Mouse (Mus musculus): Measurements from ENCODE around the gene Ccdc18. TPM values are rescaled to one million over a fixed set of nuclear protein-coding genes. Genes with fewer than 3 reads are reported as not detected.
A peak's percentile ranks its signal among the peaks of the same experiment; 100 is the strongest.
"Not testable (repeated sequence)": the region's sequence is repeated elsewhere in the genome, so short reads cannot be mapped to it uniquely, and the experiment has no call there.

Gene Ccdc18
- polyA plus RNA-seq, 1 experiment from 2014 or later: 8.6 TPM

GRCm38 (mm10) chr5:108268127-108269062, 135.7 kb downstream of the Ccdc18 start, which contains the start of gene Dr1:
TSS of gene Dr1 (plus strand) at chr5:108268897.
- H3K9me3 ChIP-seq (ENCODE audit: control insufficient read depth, low read length): no peaks in the 10 kb centered on the region
- 2% methylated on average over 36 of the region's 55 CpGs for WGBS
- H3K27me3 ChIP-seq (replicated peaks; ENCODE audit: control insufficient read depth, insufficient read depth, low read length): no peaks in the 10 kb centered on the region
- ATAC-seq (replicated peaks; ENCODE audit: low FRiP score, low TSS enrichment, low read depth): peak; percentile 96
- H3K4me1 ChIP-seq (replicated peaks; ENCODE audit: control insufficient read depth, insufficient read depth, low read length): peaks cover 13% of the 10 kb centered on the region
- DNase-seq (ENCODE audit: low spot score): peak; percentile 91
- H3K9ac ChIP-seq (ENCODE audit: low read length): peak within 1 kb of the TSS; percentile 90
- H3K27ac ChIP-seq (ENCODE audit: low read depth): peak within 1 kb of the TSS; percentile 92
- H3K4me3 ChIP-seq (ENCODE audit: low read depth, low read length): peak within 1 kb of the TSS; percentile 97
- peak within 1 kb of the TSS; percentile 66 for H3K4me2 ChIP-seq (ENCODE audit: low read length)
- peaks cover 10% of the 10 kb centered on the region for H3K36me3 ChIP-seq (ENCODE audit: control insufficient read depth, insufficient read depth, low read length)

GRCm38 (mm10) chr5:108269063-108269810, 136.6 kb downstream of the Ccdc18 start:
- Histone ChIP-seq H3K4me1 (replicated peaks; ENCODE audit: control insufficient read depth, insufficient read depth, low read length) (peaks cover 13% of the 10 kb centered on the region), H3K27ac (ENCODE audit: low read depth) (peak overlapping the region; percentile 92), H3K4me2 (ENCODE audit: low read length) (peak overlapping the region; percentile 66), H3K4me3 (ENCODE audit: low read depth, low read length) (peak overlapping the region; percentile 97), H3K36me3 (ENCODE audit: control insufficient read depth, insufficient read depth, low read length) (peaks cover 15% of the 10 kb centered on the region), H3K9me3 (ENCODE audit: control insufficient read depth, low read length) (no peaks in the 10 kb centered on the region), H3K9ac (ENCODE audit: low read length) (peak overlapping the region; percentile 90), H3K27me3 (replicated peaks; ENCODE audit: control insufficient read depth, insufficient read depth, low read length) (no peaks in the 10 kb centered on the region)
- under 1% methylated on average over 44 of the region's 44 CpGs for WGBS
- DNase-seq (ENCODE audit: low spot score) (peak; percentile 72), ATAC-seq (replicated peaks; ENCODE audit: low FRiP score, low TSS enrichment, low read depth) (peak; percentile 70)

GRCm38 (mm10) chr5:108269811-108270151, 137.1 kb downstream of the Ccdc18 start:
- Histone ChIP-seq H3K4me2 (ENCODE audit: low read length) (peak overlapping the region; percentile 66), H3K9ac (ENCODE audit: low read length) (peak overlapping the region; percentile 90), H3K27ac (ENCODE audit: low read depth) (no peak overlapping the region), H3K27me3 (replicated peaks; ENCODE audit: control insufficient read depth, insufficient read depth, low read length) (no peaks in the 10 kb centered on the region), H3K9me3 (ENCODE audit: control insufficient read depth, low read length) (no peaks in the 10 kb centered on the region), H3K4me1 (replicated peaks; ENCODE audit: control insufficient read depth, insufficient read depth, low read length) (peaks cover 13% of the 10 kb centered on the region), H3K36me3 (ENCODE audit: control insufficient read depth, insufficient read depth, low read length) (peaks cover 16% of the 10 kb centered on the region), H3K4me3 (ENCODE audit: low read depth, low read length) (peak overlapping the region; percentile 97)
- DNase-seq (ENCODE audit: low spot score) (peak; percentile 52), ATAC-seq (replicated peaks; ENCODE audit: low FRiP score, low TSS enrichment, low read depth) (no peak)
- WGBS: 6% methylated on average over 7 of the region's 7 CpGs

GRCm38 (mm10) chr5:108270415-108270814, 137.7 kb downstream of the Ccdc18 start:
- no peak overlapping the region for H3K27ac ChIP-seq (ENCODE audit: low read depth)
- DNase-seq (ENCODE audit: low spot score) (no peak), ATAC-seq (replicated peaks; ENCODE audit: low FRiP score, low TSS enrichment, low read depth) (no peak)
- peaks cover 22% of the 10 kb centered on the region for H3K36me3 ChIP-seq (ENCODE audit: control insufficient read depth, insufficient read depth, low read length)
- H3K9me3 ChIP-seq (ENCODE audit: control insufficient read depth, low read length): no peaks in the 10 kb centered on the region
- WGBS: 36% methylated on average over 9 of the region's 9 CpGs
- peak overlapping the region; percentile 90 for H3K9ac ChIP-seq (ENCODE audit: low read length)
- H3K27me3 ChIP-seq (replicated peaks; ENCODE audit: control insufficient read depth, insufficient read depth, low read length): no peaks in the 10 kb centered on the region
- H3K4me3 ChIP-seq (ENCODE audit: low read depth, low read length): peak overlapping the region; percentile 97
- peaks cover 13% of the 10 kb centered on the region for H3K4me1 ChIP-seq (replicated peaks; ENCODE audit: control insufficient read depth, insufficient read depth, low read length)
- peak overlapping the region; percentile 66 for H3K4me2 ChIP-seq (ENCODE audit: low read length)

- peaks cover 29% of the 10 kb centered on the region for H3K36me3 ChIP-seq (ENCODE audit: control insufficient read depth, insufficient read depth, low read length)
- H3K27me3 ChIP-seq (replicated peaks; ENCODE audit: control insufficient read depth, insufficient read depth, low read length); ATAC-seq (replicated peaks; ENCODE audit: low FRiP score, low TSS enrichment, low read depth); H3K9ac ChIP-seq (ENCODE audit: low read length); DNase-seq (ENCODE audit: low spot score); H3K27ac ChIP-seq (ENCODE audit: low read depth); H3K9me3 ChIP-seq (ENCODE audit: control insufficient read depth, low read length): not testable (repeated sequence)
- 94% methylated on average over 6 of the region's 6 CpGs for WGBS
- peaks cover 13% of the 10 kb centered on the region for H3K4me1 ChIP-seq (replicated peaks; ENCODE audit: control insufficient read depth, insufficient read depth, low read length)
- 0 out of 2 replicates have a peak overlapping the region, but pooled peaks have one; percentile 97 for H3K4me3 ChIP-seq (ENCODE audit: low read depth, low read length)
- peak overlapping the region; percentile 66 for H3K4me2 ChIP-seq (ENCODE audit: low read length)
These were observed 138.7 kb downstream of the Ccdc18 start for GRCm38 (mm10) chr5:108271345-108271744.

Other genes with a start within 250 kb of the Ccdc18 start
- gene Rpl5, start 232.4 kb upstream of the Ccdc18 start, polyA plus RNA-seq (2014; fragmentation: Nextera tagmentation; extraction: Ambion mirVana): 74.8 and 83.7 TPM in 2 replicates
- gene Fam69a, start 145.8 kb upstream of the Ccdc18 start, polyA plus RNA-seq (2014; fragmentation: Nextera tagmentation; extraction: Ambion mirVana): 24.5 and 25.0 TPM in 2 replicates
- gene Mtf2, start 67.2 kb upstream of the Ccdc18 start, polyA plus RNA-seq (2014; fragmentation: Nextera tagmentation; extraction: Ambion mirVana): 96.6 and 108 TPM in 2 replicates
- gene Tmed5, start 255 bp upstream of the Ccdc18 start, polyA plus RNA-seq (2014; fragmentation: Nextera tagmentation; extraction: Ambion mirVana): 41.4 and 47.2 TPM in 2 replicates
- gene Dr1, start 136.0 kb downstream of the Ccdc18 start, polyA plus RNA-seq (2014; fragmentation: Nextera tagmentation; extraction: Ambion mirVana): 42.4 and 45.0 TPM in 2 replicates
- 3.0 and 3.3 TPM in 2 replicates for gene Pigg, start 179.7 kb downstream of the Ccdc18 start, polyA plus RNA-seq (2014; fragmentation: Nextera tagmentation; extraction: Ambion mirVana)
- not detected in 2 replicates for gene Gm42517, start 235.0 kb downstream of the Ccdc18 start, polyA plus RNA-seq (2014; fragmentation: Nextera tagmentation; extraction: Ambion mirVana)